Mouse (Mus musculus) stomach, postnatal 0 days (tissue): ENCODE measurements around the gene Olfr605. TPM values are rescaled to one million over a fixed set of nuclear protein-coding genes. Genes with fewer than 3 reads are reported as not detected.

Experiments
- ATAC-seq: fragments of 200-750 bp; cut with Nextera tagmentation; 2 replicates; pipeline ENCODE4 v1.8.0; 2017; ENCODE audit not compliant: low FRiP score, low TSS enrichment
- DNase-seq: peaks from one replicate; pipeline ENCODE4 v3.0.0-alpha.2; 2016; ENCODE audit warnings: low spot score
- H3K27ac ChIP-seq: fragments of 300-500 bp; sonication (generic); replicated peaks from 2 replicates; pipeline ENCODE4 v1.5.1; 2014; ENCODE audit warnings: mild to moderate bottlenecking, control low read depth
- H3K27me3 ChIP-seq: fragments of 300-500 bp; sonication (generic); 2 replicates; pipeline ENCODE4 v1.6.1; 2014; ENCODE audit warnings: low read length; ENCODE audit not compliant: control insufficient read depth, insufficient read depth
- H3K36me3 ChIP-seq: fragments of 300-500 bp; sonication (generic); 2 replicates; pipeline ENCODE4 v1.6.1; 2014; ENCODE audit warnings: low read length, mixed read lengths; ENCODE audit not compliant: control insufficient read depth, insufficient read depth
- H3K4me1 ChIP-seq: fragments of 300-500 bp; sonication (generic); replicated peaks from 2 replicates; pipeline ENCODE4 v1.6.1; 2014; ENCODE audit warnings: antibody characterized with exemption; ENCODE audit not compliant: control insufficient read depth, insufficient read depth
- H3K4me2 ChIP-seq: fragments of 300-500 bp; sonication (generic); replicated peaks from 2 replicates; pipeline ENCODE4 v1.6.1; 2014; ENCODE audit warnings: low read depth, mild to moderate bottlenecking, control low read depth, moderate library complexity
- H3K4me3 ChIP-seq: fragments of 300-500 bp; sonication (generic); 2 replicates; pipeline ENCODE4 v1.5.1; 2014; ENCODE audit warnings: low read depth, low read length, control low read depth
- H3K9ac ChIP-seq: fragments of 300-500 bp; sonication (generic); 2 replicates; pipeline ENCODE4 v1.6.1; 2014; ENCODE audit warnings: mild to moderate bottlenecking, low read length, control low read depth, mixed read lengths
- H3K9me3 ChIP-seq: fragments of 300-500 bp; sonication (generic); 2 replicates; pipeline ENCODE4 v1.6.1; 2016; ENCODE audit warnings: low read length; ENCODE audit not compliant: control insufficient read depth
- CTCF ChIP-seq: IDR thresholded peaks from 2 replicates; pipeline ENCODE4 v1.5.1; 2016; ENCODE audit warnings: antibody characterized with exemption, low read depth, mild to moderate bottlenecking, moderate library complexity
- EP300 ChIP-seq: optimal IDR thresholded peaks from 2 replicates; pipeline ENCODE3; 2016; ENCODE audit warnings: antibody characterized with exemption
- WGBS: fragments of 180-500 bp; shearing (Covaris S2); extraction: QIAGEN DNeasy Blood & Tissue Kit; methylation state at CpG from one replicate; pipeline ENCODE4 v1.1.7; 2014; 5-methylcytosine and 5-hydroxymethylcytosine counted together
- microRNA-seq: library from miRNA; unstranded; fragments of <30 nt; microRNA quantifications from one replicate; pipeline ENCODE4, GENCODE M21; 2016
- polyA plus RNA-seq: library from polyadenylated mRNA; unstranded; fragments of >200 nt; fragmentation: Nextera tagmentation; extraction: Ambion mirVana; gene quantifications from 2 replicates; pipeline ENCODE4 v1.2.1, GENCODE M21; 2015

Gene Olfr605
- polyA plus RNA-seq, 1 experiment from 2014 or later = not detected

DNA sequence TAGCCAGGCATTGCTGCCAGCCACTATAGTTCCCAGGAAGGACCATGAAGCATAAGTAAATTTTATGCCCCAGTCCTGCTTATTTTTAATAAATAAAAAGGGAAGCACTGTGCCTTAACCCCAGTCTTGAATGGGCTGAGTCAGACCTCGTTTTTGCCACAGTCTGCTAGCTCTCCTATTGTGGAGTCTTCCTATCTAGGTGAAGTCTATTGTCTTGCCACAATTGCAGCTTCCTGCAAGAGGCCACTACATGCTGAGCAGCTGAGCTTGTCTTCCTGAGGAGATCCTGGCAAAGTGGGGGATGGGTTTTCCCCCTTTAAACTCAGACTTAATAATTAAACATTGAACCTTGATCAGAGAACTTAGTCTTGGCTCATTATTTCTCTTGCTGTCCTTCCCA, 46.3 kb downstream of the Olfr605 start:
- DNase-seq (no peak), ATAC-seq (no peak)
- no peak for TF ChIP-seq EP300
- TF ChIP-seq CTCF = no peak
- Histone ChIP-seq H3K9ac (no peak overlapping the region), H3K4me3 (no peak overlapping the region), H3K27ac (no peak overlapping the region), H3K9me3 (no peaks in the 10 kb centered on the region), H3K4me2 (no peak overlapping the region), H3K27me3 (no peaks in the 10 kb centered on the region), H3K36me3 (no peaks in the 10 kb centered on the region), H3K4me1 (no peaks in the 10 kb centered on the region)
- 7% methylated on average over 1 of the region's 1 CpGs for WGBS

DNA sequence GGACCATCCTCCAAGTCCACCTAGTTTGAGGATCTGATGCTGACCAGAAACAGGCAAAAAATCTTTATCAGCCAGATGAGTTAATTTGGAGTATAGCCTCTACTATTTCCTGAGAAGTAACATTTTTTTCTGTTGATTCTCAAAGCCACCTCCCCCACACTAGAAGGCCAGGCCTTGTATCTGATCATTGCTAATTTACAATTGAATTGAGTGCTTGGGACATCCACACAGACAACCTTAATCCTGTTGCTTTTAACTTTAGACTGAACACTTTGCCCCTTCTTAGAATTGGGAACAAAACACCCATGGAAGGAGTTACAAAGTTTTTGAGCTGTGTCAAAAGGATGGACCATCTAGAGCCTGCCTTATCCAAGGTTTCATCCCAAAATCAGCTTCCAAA, 47.5 kb downstream of the Olfr605 start:
- Histone ChIP-seq H3K9me3 (no peaks in the 10 kb centered on the region), H3K9ac (no peak overlapping the region), H3K27ac (no peak overlapping the region), H3K4me2 (no peak overlapping the region), H3K27me3 (no peaks in the 10 kb centered on the region), H3K4me3 (no peak overlapping the region), H3K4me1 (no peaks in the 10 kb centered on the region), H3K36me3 (no peaks in the 10 kb centered on the region)
- ATAC-seq (no peak), DNase-seq (no peak)
- no peak for TF ChIP-seq EP300
- TF ChIP-seq CTCF = no peak

Small RNAs within 50 kb of the gene (microRNA-seq; reads per million reads assigned to microRNA genes)
- not detected for gene Gm25774

Other genes starting within 250 kb of the Olfr605 start
- gene Olfr593, start 233.6 kb downstream of the Olfr605 start, polyA plus RNA-seq = not detected in 2 replicates
- not detected in 2 replicates for gene Olfr594, start 228.4 kb downstream of the Olfr605 start, polyA plus RNA-seq
- not detected in 2 replicates for gene Usp17ld, start 192.9 kb downstream of the Olfr605 start, polyA plus RNA-seq
- gene Olfr596, start 139.8 kb downstream of the Olfr605 start, polyA plus RNA-seq = not detected in 2 replicates
- gene Olfr597, start 129.1 kb downstream of the Olfr605 start, polyA plus RNA-seq = not detected in 2 replicates
- gene Olfr598, start 121.9 kb downstream of the Olfr605 start, polyA plus RNA-seq = not detected in 2 replicates
- gene Olfr599, start 109.5 kb downstream of the Olfr605 start, polyA plus RNA-seq = not detected in 2 replicates
- gene Olfr600, start 95.8 kb downstream of the Olfr605 start, polyA plus RNA-seq = not detected in 2 replicates
- gene Olfr601, start 82.8 kb downstream of the Olfr605 start, polyA plus RNA-seq = not detected in 2 replicates
- gene Olfr603, start 59.3 kb downstream of the Olfr605 start, polyA plus RNA-seq = not detected in 2 replicates
- not detected in 2 replicates for gene Usp17lc, start 30.4 kb downstream of the Olfr605 start, polyA plus RNA-seq
- not detected in 2 replicates for gene Olfr606, start 3.6 kb upstream of the Olfr605 start, polyA plus RNA-seq
- gene Olfr607, start 18.7 kb upstream of the Olfr605 start, polyA plus RNA-seq = not detected in 2 replicates
- gene Olfr608, start 24.4 kb upstream of the Olfr605 start, polyA plus RNA-seq = not detected in 2 replicates
- not detected in 2 replicates for gene Olfr609, start 52.6 kb upstream of the Olfr605 start, polyA plus RNA-seq
- not detected in 2 replicates for gene Olfr610, start 66.7 kb upstream of the Olfr605 start, polyA plus RNA-seq
- not detected in 2 replicates for gene Olfr611, start 75.4 kb upstream of the Olfr605 start, polyA plus RNA-seq
- gene Olfr612, start 97.3 kb upstream of the Olfr605 start, polyA plus RNA-seq = not detected in 2 replicates
- gene Olfr613, start 102.6 kb upstream of the Olfr605 start, polyA plus RNA-seq = not detected in 2 replicates
- gene Olfr615, start 110.6 kb upstream of the Olfr605 start, polyA plus RNA-seq = not detected in 2 replicates
- not detected in 2 replicates for gene Olfr616, start 123.7 kb upstream of the Olfr605 start, polyA plus RNA-seq
- not detected in 2 replicates for gene Olfr617, start 127.6 kb upstream of the Olfr605 start, polyA plus RNA-seq
- gene Olfr618, start 144.7 kb upstream of the Olfr605 start, polyA plus RNA-seq = 0.10 and 0.22 TPM in 2 replicates
- not detected in 2 replicates for gene Olfr619, start 155.1 kb upstream of the Olfr605 start, polyA plus RNA-seq
- 0.10 TPM in 1 of 2 replicates, not detected in the other for gene Olfr620, start 167.1 kb upstream of the Olfr605 start, polyA plus RNA-seq
- gene Olfr622, start 197.3 kb upstream of the Olfr605 start, polyA plus RNA-seq = not detected in 2 replicates
- not detected in 2 replicates for gene Olfr623, start 218.3 kb upstream of the Olfr605 start, polyA plus RNA-seq
- gene Olfr624, start 225.8 kb upstream of the Olfr605 start, polyA plus RNA-seq = 0.02 TPM in 1 of 2 replicates, not detected in the other
- gene Olfr625-ps1, start 237.3 kb upstream of the Olfr605 start, polyA plus RNA-seq = not detected in 2 replicates